Mouse (Mus musculus) E14TG2a.4 (cell line): ENCODE results near the gene Carns1.

Source experiments
- CTCF ChIP-seq: conservative IDR thresholded peaks from 2 replicates; pipeline ENCODE4 v1.5.1; 2014; ENCODE audit warnings: low read length
- NANOG ChIP-seq: IDR thresholded peaks from 2 replicates; pipeline ENCODE4 v1.6.1; 2014; ENCODE audit warnings: borderline replicate concordance, low read length, mixed read lengths
- POU5F1 ChIP-seq: IDR thresholded peaks from 2 replicates; pipeline ENCODE4 v1.6.1; 2014; ENCODE audit warnings: low read length, borderline replicate concordance

GRCm38 (mm10) chr19:4164100-4164499 is 11.2 kb downstream of the Carns1 start:
- TF ChIP-seq CTCF (no peak), NANOG (no peak), POU5F1 (no peak)
